Mouse (Mus musculus): Measurements from ENCODE around the gene Tenm2. TPM values are rescaled to one million over a fixed set of nuclear protein-coding genes. Genes with fewer than 3 reads are reported as not detected.

Gene Tenm2
- polyA plus RNA-seq, 1 experiment from 2014 or later = 1.9 TPM

GRCm38 (mm10) chr11:36073074-36073818, 1162.5 kb downstream of the Tenm2 start:
- no peaks in the 10 kb centered on the region for H3K36me3 ChIP-seq (ENCODE audit: control insufficient read depth, insufficient read depth, low read length)
- no peak overlapping the region for H3K9ac ChIP-seq (ENCODE audit: low read length)
- no peak for ATAC-seq (ENCODE audit: insufficient read depth, low FRiP score)
- no peaks in the 10 kb centered on the region for H3K9me3 ChIP-seq (replicated peaks; ENCODE audit: control insufficient read depth, low read length)
- H3K4me1 ChIP-seq (ENCODE audit: control insufficient read depth, insufficient read depth, low read length) = no peaks in the 10 kb centered on the region
- no peak overlapping the region for H3K4me2 ChIP-seq (ENCODE audit: low read depth, low read length)
- no peaks in the 10 kb centered on the region for H3K27me3 ChIP-seq (ENCODE audit: control insufficient read depth, insufficient read depth, low read length)
- no peak overlapping the region for H3K27ac ChIP-seq (ENCODE audit: low read length)
- WGBS = 57% methylated on average over 8 of the region's 8 CpGs
- H3K4me3 ChIP-seq (replicated peaks; ENCODE audit: low read length) = no peak overlapping the region

- Histone ChIP-seq H3K4me3 (replicated peaks; ENCODE audit: low read length) (no peak overlapping the region), H3K4me1 (ENCODE audit: control insufficient read depth, insufficient read depth, low read length) (no peaks in the 10 kb centered on the region), H3K9ac (ENCODE audit: low read length) (no peak overlapping the region), H3K9me3 (replicated peaks; ENCODE audit: control insufficient read depth, low read length) (no peaks in the 10 kb centered on the region), H3K27me3 (ENCODE audit: control insufficient read depth, insufficient read depth, low read length) (no peaks in the 10 kb centered on the region), H3K4me2 (ENCODE audit: low read depth, low read length) (no peak overlapping the region), H3K36me3 (ENCODE audit: control insufficient read depth, insufficient read depth, low read length) (no peaks in the 10 kb centered on the region), H3K27ac (ENCODE audit: low read length) (no peak overlapping the region)
- no peak for ATAC-seq (ENCODE audit: insufficient read depth, low FRiP score)
- 84% methylated on average over 5 of the region's 5 CpGs for WGBS
These were observed 1163.1 kb downstream of the Tenm2 start for GRCm38 (mm10) chr11:36072646-36073045.

- 61% methylated on average over 9 of the region's 9 CpGs for WGBS
- no peak overlapping the region for H3K4me3 ChIP-seq (replicated peaks; ENCODE audit: low read length)
- H3K36me3 ChIP-seq (ENCODE audit: control insufficient read depth, insufficient read depth, low read length) = no peaks in the 10 kb centered on the region
- no peaks in the 10 kb centered on the region for H3K4me1 ChIP-seq (ENCODE audit: control insufficient read depth, insufficient read depth, low read length)
- H3K27me3 ChIP-seq (ENCODE audit: control insufficient read depth, insufficient read depth, low read length) = no peaks in the 10 kb centered on the region
- H3K27ac ChIP-seq (ENCODE audit: low read length) = no peak overlapping the region
- H3K9me3 ChIP-seq (replicated peaks; ENCODE audit: control insufficient read depth, low read length) = no peaks in the 10 kb centered on the region
- no peak overlapping the region for H3K9ac ChIP-seq (ENCODE audit: low read length)
- ATAC-seq (ENCODE audit: insufficient read depth, low FRiP score) = no peak
- H3K4me2 ChIP-seq (ENCODE audit: low read depth, low read length) = no peak overlapping the region
These were observed 1163.7 kb downstream of the Tenm2 start for GRCm38 (mm10) chr11:36072038-36072437.

- no peak for ATAC-seq (ENCODE audit: insufficient read depth, low FRiP score)
- Histone ChIP-seq H3K4me2 (ENCODE audit: low read depth, low read length) (no peak overlapping the region), H3K27ac (ENCODE audit: low read length) (no peak overlapping the region), H3K36me3 (ENCODE audit: control insufficient read depth, insufficient read depth, low read length) (no peaks in the 10 kb centered on the region), H3K4me1 (ENCODE audit: control insufficient read depth, insufficient read depth, low read length) (no peaks in the 10 kb centered on the region), H3K9ac (ENCODE audit: low read length) (no peak overlapping the region), H3K4me3 (replicated peaks; ENCODE audit: low read length) (no peak overlapping the region), H3K27me3 (ENCODE audit: control insufficient read depth, insufficient read depth, low read length) (no peaks in the 10 kb centered on the region), H3K9me3 (replicated peaks; ENCODE audit: control insufficient read depth, low read length) (no peaks in the 10 kb centered on the region)
- WGBS = no CpG with 5 or more reads among the region's 1 CpGs
These were observed 1176.4 kb downstream of the Tenm2 start for GRCm38 (mm10) chr11:36059325-36059843.

- no peak overlapping the region for H3K27ac ChIP-seq (ENCODE audit: low read length)
- H3K4me3 ChIP-seq (replicated peaks; ENCODE audit: low read length) = no peak overlapping the region
- 87% methylated on average over 11 of the region's 11 CpGs for WGBS
- H3K4me1 ChIP-seq (ENCODE audit: control insufficient read depth, insufficient read depth, low read length) = no peaks in the 10 kb centered on the region
- H3K9me3 ChIP-seq (replicated peaks; ENCODE audit: control insufficient read depth, low read length) = no peaks in the 10 kb centered on the region
- H3K9ac ChIP-seq (ENCODE audit: low read length) = no peak overlapping the region
- no peaks in the 10 kb centered on the region for H3K27me3 ChIP-seq (ENCODE audit: control insufficient read depth, insufficient read depth, low read length)
- H3K4me2 ChIP-seq (ENCODE audit: low read depth, low read length) = no peak overlapping the region
- no peaks in the 10 kb centered on the region for H3K36me3 ChIP-seq (ENCODE audit: control insufficient read depth, insufficient read depth, low read length)
- no peak for ATAC-seq (ENCODE audit: insufficient read depth, low FRiP score)
These were observed 1179.2 kb downstream of the Tenm2 start for GRCm38 (mm10) chr11:36056525-36056924.

GRCm38 (mm10) chr11:36054323-36054722, 1181.4 kb downstream of the Tenm2 start:
- Histone ChIP-seq H3K9ac (ENCODE audit: low read length) (no peak overlapping the region), H3K4me2 (ENCODE audit: low read depth, low read length) (no peak overlapping the region), H3K27ac (ENCODE audit: low read length) (no peak overlapping the region), H3K36me3 (ENCODE audit: control insufficient read depth, insufficient read depth, low read length) (no peaks in the 10 kb centered on the region), H3K4me3 (replicated peaks; ENCODE audit: low read length) (no peak overlapping the region), H3K27me3 (ENCODE audit: control insufficient read depth, insufficient read depth, low read length) (no peaks in the 10 kb centered on the region), H3K4me1 (ENCODE audit: control insufficient read depth, insufficient read depth, low read length) (no peaks in the 10 kb centered on the region), H3K9me3 (replicated peaks; ENCODE audit: control insufficient read depth, low read length) (no peaks in the 10 kb centered on the region)
- 85% methylated on average over 7 of the region's 7 CpGs for WGBS
- no peak for ATAC-seq (ENCODE audit: insufficient read depth, low FRiP score)

GRCm38 (mm10) chr11:36053457-36053856, 1182.3 kb downstream of the Tenm2 start:
- Histone ChIP-seq H3K4me2 (ENCODE audit: low read depth, low read length) (no peak overlapping the region), H3K4me3 (replicated peaks; ENCODE audit: low read length) (no peak overlapping the region), H3K9ac (ENCODE audit: low read length) (no peak overlapping the region), H3K4me1 (ENCODE audit: control insufficient read depth, insufficient read depth, low read length) (no peaks in the 10 kb centered on the region), H3K27me3 (ENCODE audit: control insufficient read depth, insufficient read depth, low read length) (no peaks in the 10 kb centered on the region; the same call in 1 of the 2 replicates), H3K36me3 (ENCODE audit: control insufficient read depth, insufficient read depth, low read length) (no peaks in the 10 kb centered on the region), H3K27ac (ENCODE audit: low read length) (no peak overlapping the region), H3K9me3 (replicated peaks; ENCODE audit: control insufficient read depth, low read length) (no peaks in the 10 kb centered on the region)
- 64% methylated on average over 4 of the region's 4 CpGs for WGBS
- ATAC-seq (ENCODE audit: insufficient read depth, low FRiP score) = no peak

GRCm38 (mm10) chr11:36052598-36052997, 1183.2 kb downstream of the Tenm2 start:
- no peak overlapping the region for H3K9ac ChIP-seq (ENCODE audit: low read length)
- no peaks in the 10 kb centered on the region for H3K4me1 ChIP-seq (ENCODE audit: control insufficient read depth, insufficient read depth, low read length)
- H3K36me3 ChIP-seq (ENCODE audit: control insufficient read depth, insufficient read depth, low read length) = no peaks in the 10 kb centered on the region
- H3K27me3 ChIP-seq (ENCODE audit: control insufficient read depth, insufficient read depth, low read length) = no peaks in the 10 kb centered on the region; the same call in 1 of the 2 replicates
- no peak for ATAC-seq (ENCODE audit: insufficient read depth, low FRiP score)
- H3K4me3 ChIP-seq (replicated peaks; ENCODE audit: low read length) = no peak overlapping the region
- no peak overlapping the region for H3K4me2 ChIP-seq (ENCODE audit: low read depth, low read length)
- no peak overlapping the region for H3K27ac ChIP-seq (ENCODE audit: low read length)
- H3K9me3 ChIP-seq (replicated peaks; ENCODE audit: control insufficient read depth, low read length) = no peaks in the 10 kb centered on the region
- 45% methylated on average over 2 of the region's 2 CpGs for WGBS

GRCm38 (mm10) chr11:36052091-36052490, 1183.7 kb downstream of the Tenm2 start:
- Histone ChIP-seq H3K27ac (ENCODE audit: low read length) (no peak overlapping the region), H3K4me2 (ENCODE audit: low read depth, low read length) (no peak overlapping the region)

More at GRCm38 (mm10) chr11:36052091-36052490, 1183.7 kb downstream of the Tenm2 start:
- Histone ChIP-seq H3K9ac (ENCODE audit: low read length) (no peak overlapping the region), H3K4me1 (ENCODE audit: control insufficient read depth, insufficient read depth, low read length) (no peaks in the 10 kb centered on the region), H3K27me3 (ENCODE audit: control insufficient read depth, insufficient read depth, low read length) (no peaks in the 10 kb centered on the region; the same call in 1 of the 2 replicates), H3K36me3 (ENCODE audit: control insufficient read depth, insufficient read depth, low read length) (no peaks in the 10 kb centered on the region), H3K4me3 (replicated peaks; ENCODE audit: low read length) (no peak overlapping the region), H3K9me3 (replicated peaks; ENCODE audit: control insufficient read depth, low read length) (no peaks in the 10 kb centered on the region)
- WGBS = 90% methylated on average over 1 of the region's 1 CpGs
- ATAC-seq (ENCODE audit: insufficient read depth, low FRiP score) = no peak
